Mouse (Mus musculus): ENCODE measurements around the gene Lrrc25.

DNA sequence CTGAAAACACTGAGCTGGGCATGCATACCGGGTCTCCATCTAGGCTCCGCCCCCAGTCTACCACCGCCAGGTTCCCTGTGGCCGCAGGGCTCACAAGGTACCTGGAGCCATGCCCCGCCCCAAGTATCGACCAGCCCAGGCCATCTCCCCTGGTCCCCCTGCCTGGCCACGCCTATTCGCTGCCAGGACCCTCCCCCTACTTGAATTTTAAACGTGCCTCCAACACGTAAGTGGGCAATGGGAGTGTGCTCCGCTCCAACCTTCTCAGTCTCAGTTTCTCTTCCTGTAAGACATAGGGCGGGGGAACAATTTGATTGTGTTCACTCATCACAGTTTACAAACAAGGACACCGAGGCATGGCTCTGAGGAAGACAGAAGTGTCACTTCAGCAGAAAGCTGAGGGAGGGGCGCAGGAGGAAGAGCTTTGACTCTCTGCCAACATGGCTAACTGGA is 44.3 kb downstream of the Lrrc25 start, which contains the start of gene Pgpep1:
- TF ChIP-seq POLR2A (IDR thresholded peaks at IDR 0.05; ENCODE audit: borderline replicate concordance, insufficient read depth, low read length), result no peak
- TF ChIP-seq CTCF (IDR thresholded peaks at IDR 0.05; ENCODE audit: borderline replicate concordance, insufficient read depth, low read depth, low read length), result no peak
